Mouse (Mus musculus): Measurements from ENCODE around the gene Loxl4. TPM values are rescaled to one million over a fixed set of nuclear protein-coding genes. Genes with fewer than 3 reads are reported as not detected.
A peak's percentile ranks its signal among the peaks of the same experiment; 100 is the strongest.

Loxl4 gene
- polyA plus RNA-seq, 1 experiment from 2014 or later = 0.29 TPM

DNA sequence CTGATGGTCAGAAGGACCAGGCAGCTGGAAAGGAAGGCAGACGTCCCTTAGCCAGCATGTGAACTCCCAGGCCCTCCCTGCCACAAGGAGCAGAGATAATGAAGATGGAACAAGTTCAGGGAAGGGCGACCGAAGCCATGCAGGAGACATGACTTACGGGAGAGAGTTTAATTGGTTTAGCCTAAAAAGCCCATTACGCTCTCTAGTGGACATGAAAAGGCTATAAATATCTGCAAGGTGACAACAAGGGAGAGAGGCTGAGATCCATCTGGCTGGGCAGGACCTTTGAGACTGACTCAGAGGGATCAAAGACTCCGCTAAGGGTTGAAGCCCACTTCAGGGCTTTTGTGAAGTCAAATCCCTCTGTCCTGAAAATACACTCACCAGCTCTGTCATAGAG, 40.5 kb upstream of the Loxl4 start:
- WGBS = 20% methylated on average over 6 of the region's 6 CpGs
- Histone ChIP-seq H3K36me3 (ENCODE audit: control insufficient read depth, insufficient read depth) (no peaks in the 10 kb centered on the region), H3K4me2 (ENCODE audit: low read depth, low read length) (no peak overlapping the region), H3K4me3 (ENCODE audit: low read length) (no peak overlapping the region), H3K4me1 (ENCODE audit: control insufficient read depth, insufficient read depth, low read length) (0 out of 2 replicates have a peak, but pooled peaks cover 3% of the 10 kb centered on the region), H3K27ac (ENCODE audit: low read length) (no peak overlapping the region), H3K27me3 (ENCODE audit: control insufficient read depth, insufficient read depth, low read length) (no peaks in the 10 kb centered on the region), H3K9me3 (replicated peaks; ENCODE audit: control insufficient read depth, low read length) (no peaks in the 10 kb centered on the region), H3K9ac (ENCODE audit: low read length) (no peak overlapping the region)
- ATAC-seq (replicated peaks; ENCODE audit: extremely low read depth, insufficient read depth, low FRiP score) = no peak

DNA sequence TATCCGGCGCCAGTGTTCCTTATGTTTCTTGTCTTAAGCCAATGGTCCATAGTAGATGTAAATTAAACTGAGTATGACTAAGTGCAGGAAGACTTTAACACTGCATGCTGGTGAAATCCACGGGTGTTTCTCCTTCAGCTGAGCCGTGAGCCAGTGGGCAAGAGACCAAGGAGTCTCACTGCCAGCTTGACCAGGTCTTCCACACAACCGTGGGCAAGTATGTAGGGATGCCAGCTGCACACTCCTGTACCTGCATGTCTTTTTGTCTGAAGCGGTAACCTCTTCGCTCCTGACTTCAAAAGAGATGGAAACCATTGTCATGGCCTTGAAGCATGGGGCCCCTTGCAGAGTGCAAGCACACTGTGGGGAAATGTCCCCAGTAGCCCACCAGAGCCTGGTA, 39.8 kb upstream of the Loxl4 start:
- Histone ChIP-seq H3K4me1 (ENCODE audit: control insufficient read depth, insufficient read depth, low read length) (0 out of 2 replicates have a peak, but pooled peaks cover 3% of the 10 kb centered on the region), H3K9me3 (replicated peaks; ENCODE audit: control insufficient read depth, low read length) (no peaks in the 10 kb centered on the region), H3K9ac (ENCODE audit: low read length) (no peak overlapping the region), H3K27me3 (ENCODE audit: control insufficient read depth, insufficient read depth, low read length) (no peaks in the 10 kb centered on the region), H3K27ac (ENCODE audit: low read length) (no peak overlapping the region), H3K4me2 (ENCODE audit: low read depth, low read length) (no peak overlapping the region), H3K36me3 (ENCODE audit: control insufficient read depth, insufficient read depth) (no peaks in the 10 kb centered on the region), H3K4me3 (ENCODE audit: low read length) (no peak overlapping the region)
- WGBS = 79% methylated on average over 7 of the region's 7 CpGs
- no peak for ATAC-seq (replicated peaks; ENCODE audit: extremely low read depth, insufficient read depth, low FRiP score)

DNA sequence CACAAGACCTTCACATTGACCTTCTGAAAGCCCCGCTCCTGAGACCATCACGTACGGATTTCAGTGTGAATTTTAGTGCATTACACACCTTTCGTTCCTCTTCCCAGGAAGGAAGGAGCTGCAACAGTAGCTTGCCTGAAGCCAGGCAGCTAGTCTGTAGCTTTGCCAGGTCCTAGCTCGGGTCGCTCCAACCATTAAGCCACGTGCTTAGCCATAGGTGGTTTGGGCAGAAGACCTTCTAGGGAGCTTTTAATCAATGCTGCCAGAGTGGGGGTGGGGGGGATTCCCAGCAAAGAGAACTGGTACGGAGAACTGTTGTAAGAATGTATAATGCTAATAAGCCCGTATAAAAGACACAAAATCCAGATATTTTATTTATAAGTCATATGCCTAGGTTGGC, 27.6 kb upstream of the Loxl4 start:
- WGBS = 73% methylated on average over 9 of the region's 9 CpGs
- no peak overlapping the region for H3K4me2 ChIP-seq (ENCODE audit: low read depth, low read length)
- H3K36me3 ChIP-seq (ENCODE audit: control insufficient read depth, insufficient read depth) = no peaks in the 10 kb centered on the region
- H3K4me3 ChIP-seq (ENCODE audit: low read length) = no peak overlapping the region
- H3K27me3 ChIP-seq (ENCODE audit: control insufficient read depth, insufficient read depth, low read length) = no peaks in the 10 kb centered on the region
- no peaks in the 10 kb centered on the region for H3K9me3 ChIP-seq (replicated peaks; ENCODE audit: control insufficient read depth, low read length)
- ATAC-seq (replicated peaks; ENCODE audit: extremely low read depth, insufficient read depth, low FRiP score) = no peak
- no peak overlapping the region for H3K27ac ChIP-seq (ENCODE audit: low read length)
- H3K4me1 ChIP-seq (ENCODE audit: control insufficient read depth, insufficient read depth, low read length) = no peaks in the 10 kb centered on the region
- H3K9ac ChIP-seq (ENCODE audit: low read length) = no peak overlapping the region

DNA sequence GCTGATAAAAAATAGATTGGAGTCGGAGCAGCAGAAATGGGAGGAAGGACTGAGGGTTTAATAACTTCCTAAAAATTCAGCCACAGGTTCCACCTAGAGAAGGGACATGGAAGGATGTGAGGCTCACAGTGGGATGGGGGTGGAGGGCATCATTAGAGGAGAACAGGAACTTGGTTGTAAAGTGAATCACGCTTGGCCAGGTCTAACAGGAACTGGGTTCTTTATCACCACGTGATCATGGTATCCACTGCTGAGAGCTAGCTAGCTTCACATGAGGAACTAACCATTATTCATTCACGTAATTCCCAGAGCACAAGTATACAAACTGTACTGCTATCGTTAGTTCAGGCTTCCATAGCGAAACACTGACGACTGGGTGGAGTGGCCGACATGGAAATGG, 26.9 kb upstream of the Loxl4 start:
- Histone ChIP-seq H3K36me3 (ENCODE audit: control insufficient read depth, insufficient read depth) (no peaks in the 10 kb centered on the region), H3K4me2 (ENCODE audit: low read depth, low read length) (no peak overlapping the region), H3K4me1 (ENCODE audit: control insufficient read depth, insufficient read depth, low read length) (no peaks in the 10 kb centered on the region), H3K27ac (ENCODE audit: low read length) (no peak overlapping the region), H3K4me3 (ENCODE audit: low read length) (no peak overlapping the region), H3K9ac (ENCODE audit: low read length) (no peak overlapping the region), H3K9me3 (replicated peaks; ENCODE audit: control insufficient read depth, low read length) (no peaks in the 10 kb centered on the region), H3K27me3 (ENCODE audit: control insufficient read depth, insufficient read depth, low read length) (no peaks in the 10 kb centered on the region)
- ATAC-seq (replicated peaks; ENCODE audit: extremely low read depth, insufficient read depth, low FRiP score) = no peak
- 48% methylated on average over 8 of the region's 8 CpGs for WGBS

DNA sequence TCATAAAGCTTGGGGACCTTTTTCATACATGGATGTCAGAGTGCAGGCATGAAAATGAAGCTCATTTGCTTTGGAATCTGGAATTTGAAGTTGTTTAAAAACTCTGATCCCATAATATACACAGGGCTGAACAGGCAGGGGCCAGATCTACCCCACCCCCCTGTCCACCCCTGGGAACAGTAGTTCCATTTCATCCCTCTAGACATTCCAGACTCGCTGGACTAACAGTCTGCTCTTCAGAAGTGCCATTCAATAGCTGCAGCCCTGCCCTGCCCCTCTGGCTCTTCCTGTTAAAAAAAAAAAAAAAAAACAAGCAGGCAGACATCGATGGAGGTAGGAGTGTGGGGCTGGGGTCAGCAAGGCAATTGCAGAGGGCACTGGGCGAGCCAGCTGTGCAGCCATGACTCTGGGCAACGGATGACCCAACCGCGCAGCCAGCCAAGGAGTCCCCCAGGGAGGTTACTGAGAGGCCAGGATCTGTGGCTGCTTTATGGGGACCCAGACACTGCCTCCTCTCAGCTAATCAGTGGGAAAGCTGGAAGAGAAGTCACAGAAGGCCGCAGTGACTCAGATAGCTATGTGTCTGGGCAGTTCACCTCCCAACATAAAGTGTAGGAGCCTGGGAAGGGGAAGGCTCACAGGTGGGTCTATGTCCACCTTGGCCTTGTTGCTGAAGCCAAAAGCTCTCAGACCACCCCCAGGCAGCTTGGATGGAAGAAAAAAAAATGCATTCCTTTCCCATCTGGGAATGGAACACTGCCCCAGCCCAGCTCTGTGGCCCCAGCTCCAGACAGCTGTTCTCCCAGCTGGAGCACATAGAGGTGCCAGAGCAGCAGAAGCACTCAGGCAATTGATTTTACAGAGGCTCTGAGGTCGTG, 26.2 kb upstream of the Loxl4 start:
- Histone ChIP-seq H3K4me3 (ENCODE audit: low read length) (no peak overlapping the region), H3K9ac (ENCODE audit: low read length) (no peak overlapping the region), H3K36me3 (ENCODE audit: control insufficient read depth, insufficient read depth) (no peaks in the 10 kb centered on the region), H3K4me1 (ENCODE audit: control insufficient read depth, insufficient read depth, low read length) (no peaks in the 10 kb centered on the region), H3K27me3 (ENCODE audit: control insufficient read depth, insufficient read depth, low read length) (no peaks in the 10 kb centered on the region), H3K27ac (ENCODE audit: low read length) (no peak overlapping the region), H3K4me2 (ENCODE audit: low read depth, low read length) (no peak overlapping the region), H3K9me3 (replicated peaks; ENCODE audit: control insufficient read depth, low read length) (no peaks in the 10 kb centered on the region)
- no peak for ATAC-seq (replicated peaks; ENCODE audit: extremely low read depth, insufficient read depth, low FRiP score)
- WGBS = 39% methylated on average over 8 of the region's 8 CpGs

DNA sequence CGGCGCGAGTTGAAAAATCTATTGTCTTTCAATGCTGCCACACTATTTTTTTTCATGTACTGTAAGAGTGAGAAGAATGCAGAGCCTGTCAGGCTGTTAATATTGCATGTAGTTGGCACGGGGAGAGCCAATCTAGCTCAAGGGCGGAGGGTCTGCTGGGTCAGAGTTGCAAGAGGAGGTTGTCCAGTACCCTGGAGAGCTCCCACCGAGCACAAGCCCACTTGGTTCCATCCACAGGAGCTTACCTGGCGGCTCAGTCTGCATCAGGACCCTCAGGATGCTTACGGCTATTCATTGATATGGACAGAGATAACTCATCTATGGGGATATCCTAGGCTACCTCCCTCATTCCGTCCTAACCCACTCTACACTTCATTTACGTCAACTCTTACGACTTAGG, 24.0 kb upstream of the Loxl4 start:
- Histone ChIP-seq H3K4me1 (ENCODE audit: control insufficient read depth, insufficient read depth, low read length) (no peaks in the 10 kb centered on the region), H3K36me3 (ENCODE audit: control insufficient read depth, insufficient read depth) (no peaks in the 10 kb centered on the region), H3K9ac (ENCODE audit: low read length) (no peak overlapping the region), H3K9me3 (replicated peaks; ENCODE audit: control insufficient read depth, low read length) (no peaks in the 10 kb centered on the region), H3K4me3 (ENCODE audit: low read length) (no peak overlapping the region), H3K4me2 (ENCODE audit: low read depth, low read length) (no peak overlapping the region), H3K27me3 (ENCODE audit: control insufficient read depth, insufficient read depth, low read length) (no peaks in the 10 kb centered on the region), H3K27ac (ENCODE audit: low read length) (no peak overlapping the region)
- 44% methylated on average over 11 of the region's 11 CpGs for WGBS
- ATAC-seq (replicated peaks; ENCODE audit: extremely low read depth, insufficient read depth, low FRiP score) = no peak; the same call in 1 of the 2 replicates

DNA sequence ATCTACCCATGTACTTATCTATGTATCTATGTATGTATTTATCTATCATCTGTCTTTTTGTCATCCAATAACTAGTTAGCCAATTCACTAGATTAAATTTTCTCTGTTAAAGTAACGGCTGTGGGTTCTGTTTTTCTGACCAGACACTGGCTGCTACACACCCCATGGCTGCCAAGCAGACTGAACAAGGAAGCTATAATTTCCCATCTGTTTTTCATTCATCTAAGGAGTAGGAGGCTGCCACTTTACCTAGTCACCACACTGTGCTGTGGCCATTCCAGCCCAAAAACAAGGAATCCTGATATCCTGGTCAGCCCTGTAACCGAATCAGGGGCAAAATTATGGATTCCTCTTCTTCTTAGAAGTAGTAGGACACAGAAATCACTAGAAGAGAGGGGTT, 21.0 kb upstream of the Loxl4 start:
- Histone ChIP-seq H3K4me1 (ENCODE audit: control insufficient read depth, insufficient read depth, low read length) (0 out of 2 replicates have a peak, but pooled peaks cover 2% of the 10 kb centered on the region), H3K9me3 (replicated peaks; ENCODE audit: control insufficient read depth, low read length) (no peaks in the 10 kb centered on the region), H3K36me3 (ENCODE audit: control insufficient read depth, insufficient read depth) (no peaks in the 10 kb centered on the region), H3K27ac (ENCODE audit: low read length) (no peak overlapping the region), H3K4me2 (ENCODE audit: low read depth, low read length) (no peak overlapping the region), H3K9ac (ENCODE audit: low read length) (no peak overlapping the region), H3K27me3 (ENCODE audit: control insufficient read depth, insufficient read depth, low read length) (no peaks in the 10 kb centered on the region; the same call in 1 of the 2 replicates), H3K4me3 (ENCODE audit: low read length) (no peak overlapping the region)
- 58% methylated on average over 2 of the region's 2 CpGs for WGBS
- no peak for ATAC-seq (replicated peaks; ENCODE audit: extremely low read depth, insufficient read depth, low FRiP score)

DNA sequence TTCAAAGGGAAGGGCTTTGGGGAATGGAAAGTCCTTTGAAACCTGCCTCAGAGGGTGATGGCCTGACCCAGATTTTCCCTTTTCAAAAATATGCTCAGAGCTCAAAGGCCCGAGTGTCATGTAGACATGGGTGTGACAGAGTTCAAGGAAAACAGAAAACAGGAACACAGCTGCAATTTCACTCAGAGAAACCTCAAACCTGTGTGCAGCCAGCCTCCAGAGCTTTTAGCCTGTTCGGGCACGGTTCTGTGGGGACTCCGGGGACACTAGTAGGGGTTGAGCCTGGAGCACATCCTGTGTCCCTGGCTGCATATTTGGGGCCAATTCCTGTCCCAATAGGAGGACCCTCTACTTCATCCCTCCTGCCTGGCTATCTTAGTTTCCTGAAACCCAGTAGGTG, 19.7 kb upstream of the Loxl4 start:
- Histone ChIP-seq H3K4me1 (ENCODE audit: control insufficient read depth, insufficient read depth, low read length) (0 out of 2 replicates have a peak, but pooled peaks cover 2% of the 10 kb centered on the region), H3K9ac (ENCODE audit: low read length) (no peak overlapping the region), H3K9me3 (replicated peaks; ENCODE audit: control insufficient read depth, low read length) (no peaks in the 10 kb centered on the region), H3K27me3 (ENCODE audit: control insufficient read depth, insufficient read depth, low read length) (no peaks in the 10 kb centered on the region; the same call in 1 of the 2 replicates), H3K27ac (ENCODE audit: low read length) (no peak overlapping the region), H3K4me3 (ENCODE audit: low read length) (no peak overlapping the region), H3K36me3 (ENCODE audit: control insufficient read depth, insufficient read depth) (no peaks in the 10 kb centered on the region), H3K4me2 (ENCODE audit: low read depth, low read length) (no peak overlapping the region)
- 68% methylated on average over 4 of the region's 4 CpGs for whole genome bisulfite sequencing
- ATAC-seq (replicated peaks; ENCODE audit: extremely low read depth, insufficient read depth, low FRiP score) = no peak

DNA sequence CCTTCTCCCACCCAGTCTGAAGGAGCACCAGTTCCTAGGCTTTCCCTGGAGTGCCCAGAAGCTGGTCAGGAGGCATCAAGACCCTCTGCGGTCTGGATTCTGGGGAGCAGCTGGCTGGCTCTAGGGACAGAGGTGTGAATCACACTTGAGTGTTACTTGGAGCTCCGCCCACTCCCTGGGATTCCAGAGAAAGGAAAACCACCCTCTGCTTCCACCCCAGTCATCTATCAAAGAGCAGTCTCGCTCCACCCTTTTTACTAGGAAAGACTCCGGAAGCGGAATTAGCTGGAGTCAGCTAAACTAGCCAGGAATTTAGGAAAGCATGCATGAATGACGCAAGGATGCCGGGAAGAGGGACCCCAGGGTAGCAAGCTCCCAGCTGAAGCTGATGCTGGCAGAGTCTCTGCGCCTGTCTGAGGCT, 18.9 kb upstream of the Loxl4 start:
- ATAC-seq (replicated peaks; ENCODE audit: extremely low read depth, insufficient read depth, low FRiP score) = no peak
- H3K4me2 ChIP-seq (ENCODE audit: low read depth, low read length) = peak overlapping the region; percentile 43
- H3K4me1 ChIP-seq (ENCODE audit: control insufficient read depth, insufficient read depth, low read length) = 0 out of 2 replicates have a peak, but pooled peaks cover 2% of the 10 kb centered on the region
- no peak overlapping the region for H3K4me3 ChIP-seq (ENCODE audit: low read length)
- H3K9me3 ChIP-seq (replicated peaks; ENCODE audit: control insufficient read depth, low read length) = no peaks in the 10 kb centered on the region
- H3K27ac ChIP-seq (ENCODE audit: low read length) = no peak overlapping the region
- WGBS = 3% methylated on average over 8 of the region's 8 CpGs
- no peaks in the 10 kb centered on the region for H3K36me3 ChIP-seq (ENCODE audit: control insufficient read depth, insufficient read depth)
- H3K27me3 ChIP-seq (ENCODE audit: control insufficient read depth, insufficient read depth, low read length) = no peaks in the 10 kb centered on the region; the same call in 1 of the 2 replicates
- H3K9ac ChIP-seq (ENCODE audit: low read length) = no peak overlapping the region

Data from heart, embryonic 16.5 days (tissue).